Mouse (Mus musculus) G1E (cell line): ENCODE results near the gene Hist2h2aa2.

ENCODE experiments used
- CTCF ChIP-seq: IDR thresholded peaks from 2 replicates; pipeline ENCODE4 v1.5.1; 2012; ENCODE audit warnings: low read depth, low read length, inconsistent platforms, mixed read lengths
- GATA1 ChIP-seq: IDR thresholded peaks from 2 replicates; pipeline ENCODE4 v1.6.1; 2012; ENCODE audit warnings: borderline replicate concordance, low read length, inconsistent platforms, mixed read lengths
- TAL1 ChIP-seq: conservative IDR thresholded peaks from 2 replicates; pipeline ENCODE4 v1.6.1; 2012; ENCODE audit warnings: low read depth, low read length, inconsistent platforms, mixed read lengths

DNA sequence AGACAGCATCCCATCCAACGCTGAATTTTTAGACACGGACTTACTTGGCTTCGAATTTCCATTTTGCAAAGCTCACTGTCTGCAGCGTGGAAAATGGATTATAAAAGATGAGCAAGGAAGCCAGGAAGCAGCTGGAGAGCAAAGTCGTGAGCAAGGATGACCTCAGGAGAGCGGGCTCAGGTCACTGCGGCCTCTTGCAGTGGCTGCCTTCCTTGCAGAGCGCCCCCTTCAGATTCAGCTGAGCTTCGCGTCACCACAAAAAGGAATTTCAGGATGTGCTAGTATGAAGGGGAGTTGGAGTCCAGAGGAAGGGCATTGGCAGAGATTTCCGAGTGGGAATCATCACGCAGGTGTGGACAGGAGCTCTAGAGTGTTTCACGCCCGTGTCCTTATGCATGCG, 30.8 kb downstream of the Hist2h2aa2 start:
- TF ChIP-seq TAL1 (no peak), CTCF (no peak), GATA1 (no peak)
